Mouse (Mus musculus) embryonic facial prominence, embryonic 14.5 days (tissue): ENCODE measurements around the gene Sufu. TPM values are rescaled to one million over a fixed set of nuclear protein-coding genes. Genes with fewer than 3 reads are reported as not detected.

ENCODE experiments used
- ATAC-seq: fragments of 200-750 bp; cut with Nextera tagmentation; 2 replicates; pipeline ENCODE4 v1.8.0; 2017; ENCODE audit warnings: low read depth, moderate number of reproducible peaks, moderate TSS enrichment
- DNase-seq: peaks from one replicate; pipeline ENCODE4 v3.0.0-alpha.2; 2015; ENCODE audit warnings: low spot score
- H3K27ac ChIP-seq: fragments of 300-500 bp; sonication (generic); replicated peaks from 2 replicates; pipeline ENCODE4 v1.5.1; 2014; ENCODE audit warnings: low read depth, mild to moderate bottlenecking, low read length, moderate library complexity
- H3K27me3 ChIP-seq: fragments of 300-500 bp; sonication (generic); replicated peaks from 2 replicates; pipeline ENCODE4 v1.6.1; 2014; ENCODE audit warnings: low read length; ENCODE audit not compliant: control insufficient read depth, insufficient read depth
- H3K36me3 ChIP-seq: fragments of 300-500 bp; sonication (generic); 2 replicates; pipeline ENCODE4 v1.6.1; 2014; ENCODE audit warnings: low read length, mixed read lengths; ENCODE audit not compliant: control insufficient read depth, insufficient read depth
- H3K4me1 ChIP-seq: fragments of 300-500 bp; sonication (generic); 2 replicates; pipeline ENCODE4 v1.6.1; 2014; ENCODE audit warnings: antibody characterized with exemption, low read length; ENCODE audit not compliant: control insufficient read depth, insufficient read depth
- H3K4me2 ChIP-seq: fragments of 300-500 bp; sonication (generic); 2 replicates; pipeline ENCODE4 v1.6.1; 2014; ENCODE audit warnings: low read depth, mild to moderate bottlenecking, low read length, moderate library complexity, mixed read lengths
- H3K4me3 ChIP-seq: fragments of 300-500 bp; sonication (generic); 2 replicates; pipeline ENCODE4 v1.5.1; 2014; ENCODE audit warnings: low read depth, mild to moderate bottlenecking, low read length
- H3K9ac ChIP-seq: fragments of 300-500 bp; sonication (generic); 2 replicates; pipeline ENCODE4 v1.6.1; 2014; ENCODE audit warnings: low read depth, mild to moderate bottlenecking, low read length, moderate library complexity, mixed read lengths
- H3K9me3 ChIP-seq: fragments of 300-500 bp; sonication (generic); 2 replicates; pipeline ENCODE4 v1.6.1; 2016; ENCODE audit warnings: low read length; ENCODE audit not compliant: control insufficient read depth
- WGBS: fragments of 180-500 bp; shearing (Covaris S2); extraction: QIAGEN DNeasy Blood & Tissue Kit; methylation state at CpG from one replicate; pipeline ENCODE4 v1.1.7; 2014; 5-methylcytosine and 5-hydroxymethylcytosine counted together
- polyA plus RNA-seq: library from polyadenylated mRNA; unstranded; fragments of >200 nt; fragmentation: Nextera tagmentation; extraction: Ambion mirVana; gene quantifications from 2 replicates; pipeline ENCODE4 v1.2.1, GENCODE M21; 2014

Gene Sufu
- polyA plus RNA-seq, 1 experiment from 2014 or later: 34.3 TPM

DNA sequence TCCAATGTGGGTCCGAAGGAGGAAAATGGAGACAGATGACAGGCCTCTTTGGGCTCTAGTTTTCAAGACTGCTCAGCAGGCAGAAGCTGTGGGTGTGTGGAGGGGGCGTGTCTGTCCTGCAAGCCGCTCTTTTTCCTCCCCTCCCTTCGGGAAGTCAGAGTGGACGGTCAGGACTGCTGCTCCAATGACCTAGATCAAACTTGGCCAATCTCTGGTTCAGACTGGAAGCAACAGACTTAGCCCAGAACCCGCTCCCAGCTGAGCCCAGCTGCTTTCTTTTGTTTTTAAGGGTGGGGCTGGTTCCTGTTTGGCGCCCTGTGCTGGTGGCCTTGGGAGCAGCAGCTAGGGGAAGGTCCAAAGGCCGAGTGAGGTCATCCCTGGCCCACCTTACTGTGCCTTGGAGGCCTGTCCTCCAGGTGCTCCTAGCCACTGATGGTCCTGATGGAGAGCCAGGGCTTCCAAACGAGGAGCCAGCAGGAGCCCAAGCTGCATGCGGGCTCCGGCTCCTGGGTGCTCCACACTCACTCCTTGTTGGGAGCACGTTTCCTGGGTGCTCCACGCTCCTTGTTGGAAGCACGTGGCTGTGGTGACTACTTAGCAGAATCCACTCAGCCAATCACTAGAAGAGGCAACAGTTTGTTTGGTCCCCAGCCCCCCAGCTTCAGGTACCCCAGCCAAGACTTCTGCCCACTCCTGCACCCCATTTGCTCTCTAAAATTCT lies 128.1 kb downstream of the Sufu start:
- Histone ChIP-seq H3K9me3 (no peaks in the 10 kb centered on the region), H3K4me3 (no peak overlapping the region), H3K4me1 (peaks cover 65% of the 10 kb centered on the region), H3K27me3 (no peaks in the 10 kb centered on the region), H3K9ac (peak overlapping the region; percentile 19), H3K27ac (peak overlapping the region; percentile 69), H3K36me3 (no peaks in the 10 kb centered on the region), H3K4me2 (peak overlapping the region; percentile 58)
- ATAC-seq: no peak
- 37% methylated on average over 14 of the region's 14 CpGs for WGBS
- DNase-seq: peak; percentile 72

DNA sequence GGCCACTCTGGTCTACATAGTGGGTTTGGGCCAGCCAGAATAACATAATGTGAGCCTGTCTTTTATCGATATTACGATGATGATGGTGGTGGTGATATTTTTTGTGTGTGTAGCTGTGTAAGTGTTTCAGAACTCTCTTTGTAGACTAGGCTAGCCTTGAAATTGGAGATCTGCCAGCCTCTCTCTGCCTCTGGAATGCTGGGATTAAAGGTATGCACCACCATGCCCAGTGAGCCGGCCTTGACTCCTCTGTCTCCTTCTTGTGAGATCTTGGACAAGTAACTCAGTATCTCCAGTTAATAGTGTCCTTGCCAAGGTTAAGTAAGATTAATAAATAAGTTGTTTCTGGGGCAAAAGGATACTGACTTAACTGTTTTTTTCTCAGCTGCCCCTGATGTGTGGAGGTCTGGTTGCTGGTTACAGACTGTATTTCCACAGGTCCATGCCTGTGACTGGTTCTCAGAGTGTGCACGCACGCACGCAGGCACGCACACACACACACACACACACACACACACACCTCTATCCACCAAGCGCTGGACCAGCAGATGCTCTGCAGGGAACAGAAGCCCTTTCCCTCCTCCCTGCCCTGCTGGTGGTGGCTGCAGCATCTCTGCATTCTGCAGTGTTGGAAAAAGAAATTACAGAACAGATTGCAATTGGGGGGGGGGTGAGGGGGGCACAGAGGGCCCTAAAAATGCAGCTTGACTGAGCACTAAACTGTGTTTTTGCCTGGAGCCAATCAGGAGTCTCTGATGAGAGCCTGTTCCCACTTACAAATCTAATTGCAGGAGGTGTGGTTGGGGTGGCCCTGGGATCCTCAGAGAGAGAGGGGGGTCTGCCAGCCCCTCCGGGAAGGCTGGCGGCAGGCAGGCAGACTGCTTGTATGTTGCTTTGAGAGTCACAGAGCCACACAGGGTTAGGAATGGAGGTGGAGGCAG lies 129.3 kb downstream of the Sufu start:
- H3K4me1 ChIP-seq: peaks cover 76% of the 10 kb centered on the region
- no peaks in the 10 kb centered on the region for H3K36me3 ChIP-seq
- ATAC-seq (no peak), DNase-seq (peak; percentile 27)
- H3K4me2 ChIP-seq: no peak overlapping the region
- no peaks in the 10 kb centered on the region for H3K27me3 ChIP-seq
- no peak overlapping the region for H3K4me3 ChIP-seq
- H3K9me3 ChIP-seq: no peaks in the 10 kb centered on the region
- no peak overlapping the region for H3K9ac ChIP-seq
- H3K27ac ChIP-seq: peak overlapping the region; percentile 24; the same call in 1 of the 2 replicates
- WGBS: 35% methylated on average over 10 of the region's 10 CpGs

DNA sequence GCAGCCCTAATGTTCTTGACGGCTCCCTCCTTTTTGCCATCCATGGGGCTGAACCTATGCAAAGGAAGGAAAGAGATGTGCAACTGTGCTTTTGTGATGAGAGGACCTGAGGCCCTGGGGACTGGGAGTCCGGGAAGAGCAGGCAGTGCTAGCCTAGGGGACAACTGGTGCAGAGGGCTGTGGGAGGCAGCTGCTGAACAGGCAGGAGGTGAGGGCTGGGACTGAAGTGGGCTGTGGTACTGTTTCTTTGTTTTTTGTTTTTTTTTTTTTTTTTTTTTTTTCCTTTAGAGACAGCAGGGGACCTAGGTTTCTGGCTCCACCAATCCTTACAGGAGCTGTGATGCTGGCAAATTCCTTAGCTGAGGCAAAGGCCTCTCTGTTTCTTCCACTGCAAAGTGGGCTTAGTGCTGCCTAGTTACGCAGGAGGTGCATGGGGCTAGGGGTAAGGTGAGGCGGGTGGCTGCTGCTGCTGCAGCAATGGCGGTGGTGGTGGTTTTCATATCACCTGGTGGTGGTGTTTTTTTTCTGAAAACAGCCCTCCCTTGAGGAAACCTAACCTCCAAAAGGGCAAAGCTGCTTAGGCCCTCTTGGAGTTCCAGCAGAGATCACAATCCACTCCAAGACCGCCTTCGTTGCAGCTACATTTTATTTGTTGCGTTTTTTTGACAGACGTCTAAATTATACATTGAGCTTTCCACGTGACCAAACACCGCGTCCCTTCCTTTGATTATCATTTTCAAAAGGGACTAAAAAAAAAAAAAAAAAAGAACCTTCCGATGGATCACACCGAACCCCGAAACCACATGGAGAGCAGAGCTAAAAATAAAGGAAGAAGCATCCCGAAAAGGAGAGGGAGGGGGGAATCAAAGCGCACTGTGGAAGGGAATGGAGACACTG lies 131.2 kb downstream of the Sufu start:
- DNase-seq (no peak), ATAC-seq (no peak)
- Histone ChIP-seq H3K4me3 (peak overlapping the region; percentile 21), H3K9me3 (no peaks in the 10 kb centered on the region), H3K4me1 (peaks cover 87% of the 10 kb centered on the region), H3K9ac (peak overlapping the region; percentile 10), H3K36me3 (no peaks in the 10 kb centered on the region), H3K27me3 (no peaks in the 10 kb centered on the region), H3K4me2 (peak overlapping the region; percentile 49), H3K27ac (peak overlapping the region; percentile 64)
- WGBS: 17% methylated on average over 17 of the region's 17 CpGs

DNA sequence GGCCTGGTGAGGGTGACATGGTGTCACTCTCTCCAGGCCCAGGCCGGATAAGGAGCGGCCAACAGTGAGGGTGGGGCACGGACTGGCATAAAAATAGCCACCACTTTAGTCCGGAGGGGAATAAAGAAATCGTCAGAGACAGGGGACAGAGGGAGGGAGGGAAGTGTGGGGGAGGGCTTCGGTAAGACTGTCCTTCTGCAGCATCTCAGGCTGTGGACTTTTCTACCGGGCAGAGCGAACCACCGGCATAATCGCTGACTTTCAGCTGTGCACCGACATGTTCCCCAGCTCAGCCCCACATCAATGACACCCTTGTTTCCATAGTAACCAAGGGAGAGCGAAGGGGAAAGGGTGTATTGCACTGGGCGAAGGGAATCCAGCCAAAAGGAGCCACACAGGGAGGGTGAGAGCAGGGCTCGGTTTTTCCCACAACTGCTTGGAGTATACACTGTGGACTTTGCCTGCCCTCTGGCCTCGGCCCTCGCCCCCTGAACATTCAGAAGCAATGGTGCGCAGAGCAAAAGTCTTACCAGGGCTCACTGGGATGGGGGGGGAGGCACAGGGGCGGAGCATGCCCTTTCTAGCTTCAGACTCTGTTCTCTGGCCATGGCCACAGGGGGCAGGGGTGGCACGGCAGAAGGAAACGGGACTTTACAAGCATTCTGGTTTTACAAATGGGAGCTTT lies 132.0 kb downstream of the Sufu start:
- no peaks in the 10 kb centered on the region for H3K9me3 ChIP-seq
- H3K4me1 ChIP-seq: peaks cover 84% of the 10 kb centered on the region
- no peaks in the 10 kb centered on the region for H3K36me3 ChIP-seq
- H3K27me3 ChIP-seq: no peaks in the 10 kb centered on the region
- H3K9ac ChIP-seq: peak overlapping the region; percentile 9
- peak; percentile 53 for ATAC-seq
- peak overlapping the region; percentile 64 for H3K27ac ChIP-seq
- peak; percentile 85 for DNase-seq
- WGBS: 4% methylated on average over 20 of the region's 20 CpGs
- H3K4me3 ChIP-seq: peak overlapping the region; percentile 21
- H3K4me2 ChIP-seq: peak overlapping the region; percentile 49

DNA sequence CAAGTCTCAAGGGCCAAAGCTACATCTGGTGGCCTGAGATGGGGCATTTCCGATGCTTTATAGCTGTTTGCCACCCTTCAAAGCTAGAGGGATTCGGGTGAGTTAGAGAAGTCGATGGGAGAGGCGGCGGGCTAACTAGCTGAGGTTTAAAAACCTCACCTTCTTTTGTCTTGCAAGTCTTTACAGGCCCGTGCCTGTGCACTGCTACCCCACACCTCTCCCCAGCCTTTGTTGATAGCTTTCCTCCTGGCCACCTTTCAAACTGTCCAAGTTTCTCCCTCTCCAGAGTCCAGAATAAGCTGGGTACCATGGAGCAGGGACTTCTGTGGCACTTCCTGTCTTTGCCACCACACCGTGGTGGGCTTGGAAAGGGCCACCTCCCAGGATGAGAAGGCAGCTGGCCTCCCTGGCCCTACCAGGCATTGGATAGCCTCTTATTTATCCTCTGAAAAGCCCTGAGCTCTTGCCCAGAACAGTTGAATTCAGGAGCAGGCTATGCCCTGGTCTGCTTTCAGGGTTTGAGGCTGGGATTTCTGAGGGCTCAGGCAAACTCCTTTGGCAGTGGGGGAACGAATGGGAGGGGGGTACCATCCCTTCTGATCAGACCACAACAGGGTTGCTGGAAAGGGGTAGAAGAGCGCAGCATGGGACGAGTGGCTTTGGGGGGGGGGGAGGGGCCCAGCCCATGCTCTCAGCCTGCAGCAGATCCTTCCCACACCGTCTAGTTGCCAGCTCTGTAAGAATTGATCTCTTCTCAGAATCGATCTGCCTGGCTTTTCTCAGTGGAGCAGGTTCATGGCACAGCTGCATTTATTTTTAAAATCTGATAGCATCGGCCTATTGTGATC lies 133.1 kb downstream of the Sufu start:
- Histone ChIP-seq H3K27ac (peak overlapping the region; percentile 64), H3K9me3 (no peaks in the 10 kb centered on the region), H3K4me3 (no peak overlapping the region), H3K4me1 (peaks cover 73% of the 10 kb centered on the region), H3K36me3 (no peaks in the 10 kb centered on the region), H3K9ac (peak overlapping the region; percentile 9), H3K27me3 (no peaks in the 10 kb centered on the region), H3K4me2 (peak overlapping the region; percentile 49)
- ATAC-seq (no peak), DNase-seq (peak; percentile 47)
- 13% methylated on average over 13 of the region's 13 CpGs for WGBS

DNA sequence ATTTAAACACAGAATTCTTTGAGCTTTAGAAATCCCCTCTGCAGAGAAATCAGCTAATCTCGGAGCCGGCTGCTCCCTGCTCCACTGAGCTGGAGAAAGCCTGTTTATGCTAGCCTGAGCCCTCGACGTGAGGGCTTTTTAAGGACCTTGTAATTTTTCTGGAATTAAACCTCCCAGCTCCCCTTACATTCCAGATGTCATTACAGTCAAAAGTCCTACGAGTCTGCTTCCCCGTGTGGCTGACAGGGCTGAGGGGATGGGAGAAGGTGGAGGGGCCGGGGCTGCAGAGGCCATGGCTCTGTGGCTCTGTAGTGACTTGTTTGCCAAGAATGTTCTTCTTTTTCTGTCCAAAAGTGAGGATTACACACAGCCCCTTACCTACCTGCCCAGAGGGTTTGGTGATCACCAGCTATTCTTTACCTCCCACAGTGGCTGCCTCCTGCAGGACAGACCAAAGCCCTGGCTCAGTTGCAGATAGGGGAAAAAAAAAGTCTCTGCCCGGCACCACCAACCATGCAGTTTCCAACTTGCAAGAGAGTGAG lies 133.8 kb downstream of the Sufu start:
- H3K9ac ChIP-seq: peak overlapping the region; percentile 50
- H3K36me3 ChIP-seq: no peaks in the 10 kb centered on the region
- H3K9me3 ChIP-seq: no peaks in the 10 kb centered on the region
- H3K4me3 ChIP-seq: no peak overlapping the region
- H3K4me1 ChIP-seq: peaks cover 66% of the 10 kb centered on the region
- 12% methylated on average over 8 of the region's 8 CpGs for WGBS
- no peaks in the 10 kb centered on the region for H3K27me3 ChIP-seq
- DNase-seq (peak; percentile 78), ATAC-seq (0 out of 2 replicates have a peak, but pooled peaks have one; percentile 1)
- peak overlapping the region; percentile 30 for H3K4me2 ChIP-seq
- H3K27ac ChIP-seq: peak overlapping the region; percentile 64
